In the genomic region with DNA sequence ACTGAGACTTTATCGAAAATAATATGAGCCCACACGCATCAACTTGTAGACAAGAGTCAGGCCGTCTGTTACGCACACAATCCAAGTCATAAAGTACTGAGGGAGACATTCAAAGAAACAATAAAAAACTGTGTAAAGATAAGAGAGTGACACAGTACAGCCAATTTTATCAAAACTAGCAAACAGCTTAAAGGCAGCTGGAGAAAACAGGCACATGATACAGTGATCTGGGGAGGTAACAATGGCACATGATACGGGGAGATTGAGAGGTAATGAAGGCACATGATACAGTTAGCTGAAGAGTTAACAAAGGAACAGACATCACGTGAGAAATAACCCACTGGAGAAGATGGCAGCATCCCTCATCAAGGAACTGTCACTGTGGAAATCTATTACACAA, we compare ENCODE assay signal across 20 mouse cellular contexts.
"Had no signal": no experiment of that assay in that cellular context is flagged by ENCODE, and none has a peak within 500 bp of the region (broad histone marks: within the 10 kb centered on the region; RNA-seq: fewer than 3 reads in every experiment).

No protein-coding gene starts in this region.

- H3K27ac ChIP-seq: gastrocnemius, adult 2 months; heart, embryonic 13.5 days; heart, embryonic 15.5 days; hindbrain, embryonic 13.5 days; hindbrain, embryonic 15.5 days; hindbrain, postnatal 0 days; left cerebral cortex, adult 2 months; limb, embryonic 10.5 days; limb, embryonic 12.5 days; liver, embryonic 13.5 days had no signal

- H3K27me3 ChIP-seq: heart, embryonic 15.5 days; hindbrain, embryonic 13.5 days; hindbrain, embryonic 15.5 days; limb, embryonic 12.5 days; liver, embryonic 13.5 days had no signal

- ATAC-seq: forebrain, embryonic 16.5 days; hindbrain, postnatal 0 days had no signal

- H3K36me3 ChIP-seq: heart, embryonic 13.5 days; heart, embryonic 15.5 days; hindbrain, embryonic 13.5 days; hindbrain, embryonic 15.5 days; limb, embryonic 10.5 days; limb, embryonic 12.5 days; liver, embryonic 13.5 days had no signal

- H3K4me3 ChIP-seq: gastrocnemius, adult 2 months; heart, embryonic 13.5 days; heart, embryonic 15.5 days; hindbrain, embryonic 13.5 days; hindbrain, embryonic 15.5 days; left cerebral cortex, adult 2 months; limb, embryonic 10.5 days; limb, embryonic 12.5 days; liver, embryonic 13.5 days had no signal

- DNase-seq: gastrocnemius, adult 2 months; gastrocnemius, postnatal 10 days; gastrocnemius, postnatal 25 days; heart, adult 18-20 months; heart, postnatal 36 days; kidney, adult 18-20 months; kidney, adult 9 months; liver; liver, embryonic 13.5 days had no signal

- H3K4me1 ChIP-seq: heart, embryonic 13.5 days; heart, embryonic 15.5 days; hindbrain, embryonic 13.5 days; hindbrain, embryonic 15.5 days; liver, embryonic 13.5 days had no signal

- H3K9me3 ChIP-seq: heart, embryonic 13.5 days; heart, embryonic 15.5 days; hindbrain, embryonic 13.5 days; hindbrain, embryonic 15.5 days; limb, embryonic 10.5 days; limb, embryonic 12.5 days; liver, embryonic 13.5 days had no signal

- H3K4me2 ChIP-seq: heart, embryonic 11.5 days; heart, embryonic 13.5 days; heart, embryonic 15.5 days; hindbrain, embryonic 13.5 days; hindbrain, embryonic 15.5 days; limb, embryonic 12.5 days; liver, embryonic 11.5 days; liver, embryonic 13.5 days had no signal

- H3K9ac ChIP-seq: heart, embryonic 13.5 days; heart, embryonic 15.5 days; hindbrain, embryonic 13.5 days; hindbrain, embryonic 15.5 days; limb, embryonic 12.5 days; liver, embryonic 13.5 days had no signal
